Mouse (Mus musculus): ENCODE results near the gene Pde11a.

GRCm38 (mm10) chr2:75974131-75974530, 364.4 kb downstream of the Pde11a start:
- TF ChIP-seq POLR2A (IDR thresholded peaks at IDR 0.05; ENCODE audit: extremely low read depth, insufficient read depth, low read length) (no peak), CTCF (IDR thresholded peaks at IDR 0.05; ENCODE audit: extremely low read depth, insufficient read depth, low read length) (no peak)

Measured in cortical plate, adult 2 months (tissue).